Mouse (Mus musculus) mouse trophoblast stem cell (cell line): ENCODE results near the gene Ucn2.

ENCODE experiments used
- in situ Hi-C, 2 experiments: fragments of 300-500 bp; cut with MseI, MboI; formaldehyde crosslinking; loops; 2 replicates in 1 of 2; 3 replicates in 1 of 2; pipeline ENCODE4 v1.15.1; 2025

The Ucn2 gene

GRCm38 (mm10) chr9:108992085-108992469, 6.3 kb downstream of the Ucn2 start:
- in situ Hi-C loops = no loop called here

DNA sequence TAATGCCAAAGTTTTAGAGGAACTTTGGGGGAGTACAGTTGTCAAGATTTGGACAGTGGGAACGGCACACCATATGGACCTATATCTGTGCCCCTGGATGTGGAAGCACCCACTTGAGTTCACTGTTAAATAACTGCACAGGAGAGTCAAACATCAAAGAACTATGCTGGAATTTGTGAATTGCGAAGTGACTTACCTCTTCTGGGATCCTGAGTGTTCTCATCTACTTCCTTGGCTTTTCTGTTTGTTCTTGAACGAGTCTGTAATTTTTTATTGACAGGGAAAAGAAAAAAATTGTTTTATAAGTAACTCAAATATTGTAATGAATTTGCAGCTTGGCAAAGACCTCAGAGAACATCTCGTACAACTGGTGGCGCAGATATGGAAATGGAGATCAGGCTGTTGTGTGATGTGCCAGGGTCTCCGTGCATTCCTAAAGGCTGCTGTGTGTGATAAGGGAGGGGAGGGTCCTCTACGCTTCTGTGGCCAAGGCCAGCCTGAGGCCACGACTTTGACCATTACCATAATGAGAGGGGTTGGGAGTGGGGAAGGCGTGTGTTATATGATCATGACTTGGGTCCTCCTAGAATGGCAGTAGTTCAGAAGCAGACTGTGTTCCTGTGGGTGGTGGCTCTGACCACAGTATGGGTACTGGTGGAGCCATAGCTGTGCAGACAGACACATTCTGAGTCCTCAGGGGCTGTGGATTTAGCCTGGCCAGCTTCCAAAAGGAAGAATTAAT, 7.0 kb downstream of the Ucn2 start:
- in situ Hi-C loops = no loop called here

DNA sequence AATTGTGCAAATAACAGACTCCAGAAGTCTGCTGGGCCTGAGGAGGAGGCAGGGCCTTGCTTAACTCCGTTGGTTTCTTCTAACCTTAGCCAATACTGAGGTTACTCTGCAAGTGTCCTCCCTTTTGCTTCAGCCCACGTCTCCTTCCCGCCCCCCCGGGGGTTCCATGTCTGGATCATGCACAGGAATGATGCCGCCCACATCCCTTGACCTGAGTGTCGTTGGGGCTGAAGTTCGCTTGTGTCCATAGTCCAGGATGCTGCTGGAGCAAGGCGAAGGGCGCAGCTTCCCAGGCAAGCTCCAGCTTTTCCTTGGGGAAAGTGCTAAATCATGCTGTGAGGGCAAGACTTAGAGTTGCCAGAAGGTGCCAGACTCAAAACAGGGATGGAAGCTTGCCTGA, 10.6 kb downstream of the Ucn2 start:
- in situ Hi-C loops = no loop called here

DNA sequence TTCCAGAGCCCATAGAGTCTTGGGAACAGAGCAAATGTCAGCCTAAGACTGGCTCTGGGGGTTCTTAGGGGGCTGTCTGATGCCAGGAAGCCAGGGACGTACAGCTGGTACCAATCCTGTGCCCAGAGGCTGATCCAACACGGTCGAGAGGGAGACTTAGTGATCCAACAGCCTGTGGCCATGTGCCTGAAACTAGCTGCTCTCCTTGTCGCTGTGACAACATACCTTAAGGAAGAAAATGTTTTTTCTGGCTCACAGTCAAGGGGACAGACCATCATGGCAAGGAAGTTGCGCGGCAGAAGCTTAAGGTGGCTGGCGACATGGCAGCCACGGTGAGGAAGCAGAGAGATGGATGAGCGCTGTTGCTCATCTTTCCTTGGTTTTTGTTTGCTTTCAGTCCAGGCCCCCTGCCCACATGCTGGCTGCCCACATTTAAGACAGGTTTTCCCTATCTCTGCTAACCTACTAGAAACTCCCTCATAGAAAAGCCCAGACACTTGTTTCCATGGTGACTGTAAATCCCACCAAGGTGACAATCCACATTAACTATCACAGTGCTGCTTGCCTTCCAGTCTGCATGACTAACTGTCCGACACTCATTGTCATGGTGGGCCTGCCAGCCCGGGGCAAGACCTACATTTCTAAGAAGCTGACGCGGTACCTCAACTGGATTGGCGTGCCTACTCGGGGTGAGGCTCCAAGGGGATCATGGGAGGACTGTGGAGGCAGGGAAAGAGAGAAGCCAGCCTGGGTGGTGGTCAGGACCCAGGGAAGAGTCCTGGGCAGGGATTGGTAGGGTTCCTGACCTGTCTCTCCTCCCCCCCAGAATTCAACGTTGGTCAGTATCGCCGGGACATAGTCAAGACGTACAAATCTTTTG, 12.7 kb downstream of the Ucn2 start:
- in situ Hi-C loops = no loop called here

DNA sequence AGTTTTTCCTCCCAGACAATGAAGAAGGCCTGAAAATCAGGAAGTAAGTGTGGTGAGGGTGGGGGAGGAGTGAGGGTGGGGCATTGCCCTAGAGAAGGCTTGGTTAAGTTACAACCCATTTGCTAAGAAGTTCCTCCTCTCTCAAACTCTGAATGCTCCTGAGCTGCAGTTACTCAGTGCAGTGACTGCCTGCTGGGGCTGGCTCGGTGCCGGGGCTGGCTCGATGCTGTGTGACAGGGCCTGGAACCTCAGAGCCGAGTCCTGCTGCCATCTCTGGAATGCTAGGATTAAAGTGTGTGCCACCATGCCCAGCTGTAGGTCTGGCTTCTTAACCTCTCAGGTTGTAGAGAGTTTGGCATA, 13.3 kb downstream of the Ucn2 start:
- in situ Hi-C loops = no loop called here

DNA sequence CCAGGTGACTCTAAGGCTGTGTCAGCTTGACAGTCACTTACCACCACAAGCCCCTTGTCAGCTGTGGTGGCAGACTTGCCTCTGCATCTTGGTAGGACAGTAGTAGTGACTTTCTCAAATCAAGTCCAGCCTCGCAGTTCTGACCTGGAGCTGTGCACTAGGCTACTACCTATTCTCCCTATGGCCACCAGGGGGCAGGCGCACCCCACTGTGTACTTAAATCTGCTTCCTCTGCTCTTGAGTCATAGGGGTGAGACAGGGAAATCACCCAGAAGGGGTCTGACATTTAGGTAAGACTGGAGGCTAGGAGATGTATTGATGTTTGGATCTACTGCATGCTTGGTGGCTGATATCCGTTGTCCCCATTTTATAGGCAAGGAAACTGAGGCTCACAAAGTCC, 14.9 kb downstream of the Ucn2 start:
- in situ Hi-C loops = loop anchor here (5.0 to 10.0 kb wide), 3 partner anchors 54 to 124 kb away; partner anchors contain the start of gene Trex1 (in 2 of the 2)

DNA sequence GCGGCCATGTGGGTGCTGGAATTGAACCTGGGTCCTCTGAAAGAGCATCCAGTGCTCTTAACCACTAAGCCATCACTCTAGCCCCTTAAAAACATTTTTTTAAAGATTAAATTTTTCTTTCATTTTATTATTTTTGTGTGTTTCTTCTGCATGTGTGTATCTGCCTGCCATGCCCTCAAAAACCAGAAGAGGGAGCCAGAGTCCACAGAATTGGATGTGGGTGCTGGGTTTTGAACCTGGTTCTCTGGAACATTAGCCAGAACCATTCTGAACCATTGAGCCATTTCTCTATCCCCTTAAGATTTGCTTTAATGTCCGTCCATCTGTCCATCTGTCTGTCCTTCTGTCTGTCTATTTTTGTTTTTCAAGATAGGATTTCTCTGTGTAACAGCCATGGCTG, 17.4 kb downstream of the Ucn2 start:
- in situ Hi-C loops = loop anchor here (5.0 to 10.0 kb wide), 3 partner anchors 52 to 122 kb away; partner anchors contain the start of gene Trex1 (in 2 of the 2)

DNA sequence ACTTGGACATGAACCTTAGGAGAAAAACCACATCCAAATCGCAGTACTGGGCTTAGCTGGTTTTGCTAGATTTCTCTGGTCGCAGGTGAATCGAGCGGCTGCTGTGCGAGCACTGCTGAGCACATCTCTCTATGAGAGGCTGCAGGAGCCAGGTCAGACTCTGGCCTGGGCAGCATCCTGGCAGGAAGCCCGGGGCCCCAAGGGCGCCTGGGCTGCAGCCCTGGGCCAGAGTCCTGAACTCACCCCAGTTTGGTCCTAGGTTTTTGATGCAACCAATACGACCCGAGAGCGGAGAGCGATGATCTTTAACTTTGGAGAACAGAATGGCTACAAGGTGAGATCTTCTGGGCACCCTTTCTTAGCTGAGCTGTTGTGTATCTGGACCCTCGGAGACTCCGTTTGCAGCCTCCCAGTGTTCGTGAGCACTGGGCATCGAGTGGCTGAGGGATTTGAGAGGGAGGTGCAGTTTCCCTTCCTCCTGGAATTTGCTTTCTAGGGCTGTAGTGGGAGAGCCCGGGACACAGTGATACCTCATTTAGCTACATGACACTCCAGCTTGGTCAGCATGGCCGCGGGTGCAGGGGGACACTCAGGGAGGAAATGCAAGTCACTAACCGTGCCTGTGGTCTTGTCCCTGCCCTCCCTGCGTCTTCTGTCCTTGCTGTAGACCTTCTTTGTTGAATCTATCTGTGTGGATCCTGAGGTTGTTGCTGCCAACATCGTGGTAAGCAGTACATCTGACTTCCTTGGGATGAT, 21.4 kb downstream of the Ucn2 start:
- in situ Hi-C loops = loop anchor here (5.0 to 10.0 kb wide), 3 partner anchors 48 to 118 kb away; partner anchors contain the start of genes Atrip (in 1 of the 2) and Trex1 (in 1 of the 2)

DNA sequence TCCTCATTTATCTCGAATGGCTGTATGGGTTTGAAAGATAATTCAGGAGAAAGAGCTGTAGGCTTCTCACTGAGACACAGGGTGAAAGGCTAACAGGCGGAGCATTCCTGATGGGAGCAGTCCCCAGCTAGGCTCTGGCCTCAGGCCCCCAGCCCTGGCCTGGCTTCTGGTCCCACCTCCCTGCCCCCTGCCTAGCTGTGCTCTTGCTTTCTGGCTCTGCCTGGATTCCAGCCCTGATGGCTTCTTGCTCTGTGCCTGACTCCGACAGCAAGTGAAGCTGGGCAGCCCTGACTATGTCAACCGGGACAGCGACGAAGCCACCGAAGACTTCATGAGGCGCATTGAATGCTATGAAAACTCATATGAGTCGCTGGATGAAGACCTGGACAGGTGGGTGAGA, 22.3 kb downstream of the Ucn2 start:
- in situ Hi-C loops = loop anchor here (5.0 to 10.0 kb wide), 3 partner anchors 47 to 117 kb away; partner anchors contain the start of genes Atrip (in 1 of the 2) and Trex1 (in 1 of the 2)

DNA sequence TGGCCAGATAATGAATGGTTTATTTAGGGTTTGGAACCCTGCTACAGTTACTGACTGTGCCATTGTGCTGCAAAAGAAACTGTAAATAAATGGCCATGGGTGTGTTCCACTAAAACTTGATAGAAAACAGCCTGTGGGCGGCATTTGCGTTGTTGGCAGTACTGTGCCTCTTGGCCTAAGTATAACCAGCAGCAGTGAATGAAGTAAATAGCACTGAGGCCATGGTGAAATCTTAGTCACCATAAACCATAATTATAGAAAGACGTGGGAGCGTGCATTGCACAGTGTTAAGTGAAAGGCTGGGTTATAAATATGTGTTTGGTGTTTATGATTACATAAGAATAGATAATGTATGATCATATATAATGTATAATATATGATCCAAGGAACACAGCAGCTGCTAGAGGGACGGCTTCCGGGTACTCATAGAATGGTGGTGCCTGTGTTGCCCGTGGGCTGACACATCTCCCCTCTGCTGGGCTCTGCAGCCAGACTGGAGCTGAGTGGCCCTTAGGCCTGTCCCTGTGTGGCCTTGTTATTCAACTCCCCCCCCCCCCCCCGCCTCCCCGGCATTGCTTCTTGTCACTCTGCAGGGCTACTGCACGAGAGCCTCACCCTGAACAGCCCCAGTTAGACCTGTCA, 23.3 kb downstream of the Ucn2 start:
- in situ Hi-C loops = loop anchor here (5.0 to 10.0 kb wide), 3 partner anchors 46 to 116 kb away; partner anchors contain the start of genes Atrip (in 1 of the 2) and Trex1 (in 1 of the 2)

DNA sequence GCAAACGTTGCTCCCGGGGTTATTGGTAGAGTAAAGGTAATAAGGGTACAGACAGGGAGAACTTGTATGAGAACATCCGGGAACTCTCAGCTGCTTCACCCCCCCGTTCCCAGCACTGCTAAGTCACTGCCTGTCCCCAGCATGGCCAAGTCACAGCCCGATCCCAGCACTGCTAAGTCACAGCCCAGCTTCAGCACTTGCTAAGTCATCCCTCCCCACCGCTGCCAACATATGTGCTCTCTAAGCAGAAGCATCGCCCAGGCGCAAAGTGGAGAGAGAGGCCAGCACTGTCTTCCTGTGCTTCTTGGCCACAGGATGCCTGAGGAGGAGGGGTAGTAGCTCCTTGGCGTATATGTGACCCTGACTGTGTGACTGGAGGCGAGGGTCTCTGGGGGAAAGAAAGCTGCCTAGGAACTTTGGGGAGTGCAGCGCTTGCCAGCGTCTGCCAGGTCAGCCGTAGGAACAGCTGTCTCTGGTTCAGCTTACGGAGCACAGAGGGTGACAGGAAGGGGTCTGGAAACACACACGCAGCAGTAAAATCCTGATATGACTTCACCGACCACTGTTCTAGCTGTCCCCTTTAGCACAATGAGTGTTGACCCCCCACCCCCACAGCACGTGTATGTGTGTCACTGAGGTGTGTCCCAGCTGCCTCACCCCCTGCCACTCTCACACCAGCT, 24.0 kb downstream of the Ucn2 start:
- in situ Hi-C loops = loop anchor here (5.0 to 10.0 kb wide), 3 partner anchors 45 to 115 kb away; partner anchors contain the start of genes Atrip (in 1 of the 2) and Trex1 (in 1 of the 2)

GRCm38 (mm10) chr9:109010316-109010690, 24.5 kb downstream of the Ucn2 start:
- in situ Hi-C loops = no loop called here

DNA sequence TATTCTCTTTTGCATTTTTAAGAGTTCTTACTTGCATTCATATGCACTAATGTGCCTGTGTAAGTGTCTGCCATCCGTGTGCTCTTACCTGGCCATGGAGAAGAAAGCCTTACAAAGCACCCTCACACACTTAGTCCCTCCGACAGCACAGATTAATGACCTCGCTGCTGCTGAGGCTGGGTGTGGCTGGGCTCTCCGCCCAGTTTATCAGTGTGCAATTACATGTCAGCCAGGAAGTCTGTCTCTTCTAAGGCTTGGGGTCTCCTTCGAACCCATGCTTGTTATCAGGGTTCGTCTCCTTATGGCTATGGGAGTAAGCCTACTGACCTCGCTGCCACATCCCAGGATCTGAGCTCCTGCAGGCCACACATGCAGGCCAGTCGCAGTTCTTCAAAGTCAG, 29.6 kb downstream of the Ucn2 start:
- in situ Hi-C loops = no loop called here

GRCm38 (mm10) chr9:109016973-109017604, 31.3 kb downstream of the Ucn2 start:
- in situ Hi-C loops = no loop called here

DNA sequence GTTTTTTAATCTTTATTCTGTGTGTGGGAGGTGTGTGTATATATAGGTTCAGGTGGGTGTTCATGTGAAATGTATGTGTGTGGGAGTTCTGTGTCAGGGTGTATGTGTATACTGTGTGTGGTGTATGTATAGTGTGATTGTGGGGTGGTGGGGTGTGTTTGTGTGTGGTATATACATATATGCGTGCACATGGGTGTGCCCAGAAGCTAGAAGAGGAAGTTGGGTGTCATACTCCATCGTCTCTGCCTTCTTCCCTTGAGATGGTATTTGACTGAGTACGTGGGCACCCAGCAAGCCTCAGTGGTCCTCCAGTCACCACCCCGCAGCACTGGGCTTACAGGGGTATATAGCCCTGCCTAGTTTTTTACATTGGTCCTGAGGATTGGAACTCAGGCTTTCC, 35.6 kb downstream of the Ucn2 start:
- in situ Hi-C loops = no loop called here

GRCm38 (mm10) chr9:109022866-109023685, 37.3 kb downstream of the Ucn2 start:
- in situ Hi-C loops = no loop called here

- in situ Hi-C loops = no loop called here
Measured at GRCm38 (mm10) chr9:109027521-109027920, 41.7 kb downstream of the Ucn2 start.

- in situ Hi-C loops = no loop called here
Measured at GRCm38 (mm10) chr9:109028421-109028820, 42.6 kb downstream of the Ucn2 start.

- in situ Hi-C loops = no loop called here
Measured at GRCm38 (mm10) chr9:109028919-109029318, 43.1 kb downstream of the Ucn2 start.
